Mouse (Mus musculus) heart, embryonic 13.5 days (tissue): ENCODE data around the gene Trpc7. TPM values are rescaled to one million over a fixed set of nuclear protein-coding genes. Genes with fewer than 3 reads are reported as not detected.

Experiments
- ATAC-seq: fragments of 200-750 bp; cut with Nextera tagmentation; 2 replicates; pipeline ENCODE4 v1.8.0; 2017; ENCODE audit warnings: moderate TSS enrichment; ENCODE audit not compliant: insufficient number of reproducible peaks, low FRiP score, low TSS enrichment; ENCODE audit errors: extremely low read depth
- H3K27ac ChIP-seq: fragments of 300-500 bp; sonication (generic); replicated peaks from 2 replicates; pipeline ENCODE4 v1.5.1; 2015; ENCODE audit warnings: moderate library complexity, mild to moderate bottlenecking, inconsistent platforms
- H3K27me3 ChIP-seq: fragments of 300-500 bp; sonication (generic); replicated peaks from 2 replicates; pipeline ENCODE4 v1.6.1; 2015; ENCODE audit warnings: mild to moderate bottlenecking, inconsistent platforms
- H3K36me3 ChIP-seq: fragments of 300-500 bp; sonication (generic); 2 replicates; pipeline ENCODE4 v1.6.1; 2015; ENCODE audit warnings: mild to moderate bottlenecking, inconsistent platforms
- H3K4me1 ChIP-seq: fragments of 300-500 bp; sonication (generic); 2 replicates; pipeline ENCODE4 v1.6.1; 2015; ENCODE audit warnings: inconsistent platforms
- H3K4me2 ChIP-seq: fragments of 300-500 bp; sonication (generic); 2 replicates; pipeline ENCODE4 v1.6.1; 2015; ENCODE audit warnings: inconsistent platforms, mild to moderate bottlenecking, moderate library complexity
- H3K4me3 ChIP-seq: fragments of 300-500 bp; sonication (generic); 2 replicates; pipeline ENCODE4 v1.5.1; 2015; ENCODE audit warnings: moderate library complexity, mild to moderate bottlenecking, inconsistent platforms
- H3K9ac ChIP-seq: fragments of 300-500 bp; sonication (generic); 2 replicates; pipeline ENCODE4 v1.6.1; 2015; ENCODE audit warnings: inconsistent platforms, mild to moderate bottlenecking, moderate library complexity
- H3K9me3 ChIP-seq: fragments of 300-500 bp; sonication (generic); 2 replicates; pipeline ENCODE4 v1.6.1; 2016; ENCODE audit warnings: inconsistent platforms
- WGBS: fragments of 180-500 bp; shearing (Covaris S2); methylation state at CpG from one replicate; pipeline ENCODE4 v1.1.7; 2015; ENCODE audit warnings: mixed read lengths; 5-methylcytosine and 5-hydroxymethylcytosine counted together
- polyA plus RNA-seq: library from polyadenylated mRNA; unstranded; fragments of >200 nt; fragmentation: Nextera tagmentation; extraction: Ambion mirVana; gene quantifications from 2 replicates; pipeline ENCODE4 v1.2.1, GENCODE M21; 2015

Gene Trpc7
- 0.04 and 0.05 TPM in 2 replicates for polyA plus RNA-seq

DNA sequence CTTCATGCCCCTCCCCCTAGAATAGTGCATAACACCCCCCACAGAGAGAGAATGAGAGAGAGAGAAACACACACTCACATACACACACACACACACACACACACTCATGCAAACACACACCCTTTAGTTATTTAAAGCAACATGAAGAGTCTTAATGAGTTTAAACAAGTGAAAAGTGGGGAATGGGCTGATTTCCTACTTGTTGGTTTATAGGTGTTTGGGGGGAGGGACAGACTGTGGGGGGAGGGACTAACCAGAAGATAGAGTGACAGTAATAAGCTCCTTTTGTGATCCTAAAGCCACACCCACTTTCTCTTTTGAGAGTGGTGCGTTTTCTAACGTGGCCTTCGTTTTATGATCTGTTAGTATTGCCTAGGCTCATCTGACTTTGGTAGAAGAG is at the start of gene Trpc7:
TSS of gene Trpc7 (minus strand) at position 101 of the 400 bp plus-strand sequence.
- H3K4me1 ChIP-seq: no peaks in the 10 kb centered on the region
- H3K36me3 ChIP-seq: no peaks in the 10 kb centered on the region
- no peak within 1 kb of the TSS for H3K27ac ChIP-seq
- H3K4me3 ChIP-seq: no peak within 1 kb of the TSS
- no peak within 1 kb of the TSS for H3K4me2 ChIP-seq
- H3K9ac ChIP-seq: no peak within 1 kb of the TSS
- WGBS: 62% methylated on average over 3 of the region's 3 CpGs
- H3K9me3 ChIP-seq: no peaks in the 10 kb centered on the region
- H3K27me3 ChIP-seq: peaks cover 18% of the 10 kb centered on the region
- no peak for ATAC-seq

DNA sequence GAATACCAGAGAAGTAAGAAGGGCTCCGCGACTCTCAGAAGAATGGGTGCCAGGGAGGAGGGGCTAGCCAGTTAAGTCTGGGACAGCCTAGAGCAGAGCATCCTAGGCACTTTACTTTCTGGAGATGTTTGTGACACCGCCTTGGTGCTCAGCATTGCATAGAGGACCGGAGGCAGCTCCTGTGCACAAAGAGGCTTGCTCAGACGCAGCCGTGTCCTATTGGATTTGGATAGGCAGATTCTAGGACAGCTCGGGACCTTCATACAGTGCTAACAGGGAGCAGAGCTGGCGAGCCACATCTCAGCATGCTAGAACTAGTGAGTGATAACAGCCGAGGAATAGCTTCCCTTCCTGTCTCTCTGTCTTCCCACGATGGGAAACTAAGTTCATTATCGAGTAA is 43.5 kb upstream of the Trpc7 start:
- Histone ChIP-seq H3K4me1 (no peaks in the 10 kb centered on the region), H3K9ac (no peak overlapping the region), H3K4me3 (no peak overlapping the region), H3K9me3 (no peaks in the 10 kb centered on the region), H3K27ac (no peak overlapping the region), H3K27me3 (no peaks in the 10 kb centered on the region; the same call in 1 of the 2 replicates), H3K4me2 (no peak overlapping the region), H3K36me3 (no peaks in the 10 kb centered on the region)
- no peak for ATAC-seq
- WGBS: 68% methylated on average over 11 of the region's 11 CpGs

DNA sequence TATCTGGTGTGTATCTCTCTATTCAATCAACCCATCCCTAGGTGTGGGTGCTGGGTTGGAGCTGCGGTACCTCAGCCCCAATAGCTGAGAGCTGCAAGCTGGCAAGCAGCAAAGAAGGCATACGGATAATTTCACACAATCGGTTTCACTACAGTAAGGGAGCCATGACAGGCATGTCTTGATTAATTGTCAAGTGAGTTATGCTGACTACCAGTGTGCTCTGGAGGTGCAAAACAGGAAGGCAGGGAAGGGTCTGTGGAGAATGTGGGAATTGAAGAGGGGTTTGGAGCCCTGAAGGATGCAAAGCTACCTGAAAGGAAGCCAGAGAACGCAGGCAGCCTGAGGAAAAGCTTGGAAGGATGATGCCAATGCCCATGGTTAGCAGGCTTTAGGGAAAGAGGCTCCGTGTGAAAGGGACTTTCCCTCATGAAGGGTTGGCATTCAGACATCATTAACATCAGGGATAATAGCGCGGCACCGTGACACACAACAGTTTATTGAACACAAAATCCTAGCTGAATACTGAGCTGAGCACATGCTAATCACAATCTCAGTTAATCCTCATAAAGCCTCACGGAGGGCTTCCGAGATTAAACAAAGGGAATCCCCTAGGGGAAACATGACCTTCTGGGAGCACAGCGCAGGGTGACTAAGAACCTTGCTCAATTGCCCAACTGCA is 38.2 kb upstream of the Trpc7 start:
- no peak overlapping the region for H3K4me2 ChIP-seq
- peaks cover 5% of the 10 kb centered on the region; the same call in 1 of the 2 replicates for H3K9me3 ChIP-seq
- H3K27me3 ChIP-seq: no peaks in the 10 kb centered on the region
- H3K9ac ChIP-seq: no peak overlapping the region
- H3K27ac ChIP-seq: no peak overlapping the region
- H3K4me1 ChIP-seq: no peaks in the 10 kb centered on the region
- ATAC-seq: no peak
- H3K4me3 ChIP-seq: no peak overlapping the region
- 72% methylated on average over 11 of the region's 11 CpGs for WGBS
- no peaks in the 10 kb centered on the region for H3K36me3 ChIP-seq

DNA sequence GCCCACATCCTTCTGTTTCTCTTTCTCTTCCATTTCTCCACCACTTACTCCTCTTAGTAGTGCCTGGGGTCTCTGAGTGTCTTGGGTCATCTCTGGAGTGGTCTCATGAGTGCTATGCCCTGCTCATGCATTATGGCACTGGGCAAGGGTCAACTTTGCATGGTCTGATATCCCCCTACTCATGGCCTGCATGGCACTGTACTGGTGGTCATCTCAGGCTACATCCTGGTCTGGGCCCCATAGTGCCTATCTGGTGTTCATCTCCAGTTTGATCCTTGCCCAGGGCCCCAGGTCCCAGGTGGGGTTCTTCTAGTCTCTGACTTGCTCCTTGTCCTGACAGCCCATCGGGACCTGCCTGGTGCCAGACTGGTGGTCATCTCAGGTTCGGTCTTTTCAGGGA is 34.6 kb upstream of the Trpc7 start:
- H3K4me1 ChIP-seq: no peaks in the 10 kb centered on the region
- no peak for ATAC-seq
- peaks cover 5% of the 10 kb centered on the region; the same call in 1 of the 2 replicates for H3K9me3 ChIP-seq
- H3K4me3 ChIP-seq: no peak overlapping the region
- no peak overlapping the region for H3K27ac ChIP-seq
- no peak overlapping the region for H3K4me2 ChIP-seq
- H3K9ac ChIP-seq: no peak overlapping the region
- no peaks in the 10 kb centered on the region for H3K36me3 ChIP-seq
- WGBS: 87% methylated on average over 2 of the region's 2 CpGs
- H3K27me3 ChIP-seq: no peaks in the 10 kb centered on the region

DNA sequence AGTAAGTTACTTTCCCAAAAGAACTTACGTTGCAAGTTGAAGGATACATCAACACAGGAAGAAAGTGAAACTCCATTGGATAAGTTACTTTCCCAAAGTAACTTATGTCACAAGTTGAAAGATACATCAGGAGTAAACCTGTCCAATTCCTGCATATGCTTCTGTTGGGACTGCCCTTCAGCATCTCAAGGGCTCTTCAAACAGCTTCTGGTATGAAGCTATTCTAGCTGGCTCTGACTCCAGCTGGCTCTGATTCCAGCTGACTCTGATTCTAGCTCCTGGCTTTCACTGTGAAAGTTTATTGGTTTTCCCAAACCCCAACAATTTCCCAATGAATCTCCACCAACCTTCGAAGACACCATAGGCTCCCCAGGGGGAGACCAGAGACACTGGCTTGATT is 27.2 kb upstream of the Trpc7 start:
- ATAC-seq: no peak
- 74% methylated on average over 2 of the region's 2 CpGs for WGBS
- no peaks in the 10 kb centered on the region for H3K27me3 ChIP-seq

DNA sequence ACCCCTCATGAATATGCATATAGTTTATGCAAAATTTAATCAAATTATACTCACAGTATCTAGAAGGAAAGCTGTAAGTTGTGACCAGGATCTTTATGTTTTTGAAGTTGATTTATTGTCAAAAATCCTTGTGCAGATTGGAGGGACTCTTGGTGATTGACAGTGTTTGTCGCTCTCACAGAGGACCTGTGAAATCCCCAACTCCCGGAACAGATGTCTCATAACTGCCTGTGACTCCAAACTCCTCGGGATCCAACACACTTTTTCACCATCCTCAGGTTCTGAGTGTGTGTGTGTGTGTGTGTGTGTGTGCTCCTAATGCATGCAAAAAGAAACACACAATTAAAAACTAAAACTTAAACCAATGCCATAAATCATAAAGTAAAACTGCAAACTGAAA is 25.5 kb upstream of the Trpc7 start:
- WGBS: 61% methylated on average over 3 of the region's 3 CpGs
- no peaks in the 10 kb centered on the region for H3K36me3 ChIP-seq
- no peak overlapping the region for H3K4me3 ChIP-seq
- no peak overlapping the region for H3K4me2 ChIP-seq
- H3K9me3 ChIP-seq: no peaks in the 10 kb centered on the region
- H3K27ac ChIP-seq: no peak overlapping the region
- no peaks in the 10 kb centered on the region for H3K4me1 ChIP-seq
- H3K27me3 ChIP-seq: no peaks in the 10 kb centered on the region
- ATAC-seq: no peak
- no peak overlapping the region for H3K9ac ChIP-seq

More for the DNA sequence above, 27.2 kb upstream of the Trpc7 start:
- Histone ChIP-seq H3K36me3 (no peaks in the 10 kb centered on the region), H3K4me1 (no peaks in the 10 kb centered on the region), H3K27ac (no peak overlapping the region), H3K9ac (no peak overlapping the region), H3K4me2 (no peak overlapping the region), H3K9me3 (no peaks in the 10 kb centered on the region), H3K4me3 (no peak overlapping the region)

DNA sequence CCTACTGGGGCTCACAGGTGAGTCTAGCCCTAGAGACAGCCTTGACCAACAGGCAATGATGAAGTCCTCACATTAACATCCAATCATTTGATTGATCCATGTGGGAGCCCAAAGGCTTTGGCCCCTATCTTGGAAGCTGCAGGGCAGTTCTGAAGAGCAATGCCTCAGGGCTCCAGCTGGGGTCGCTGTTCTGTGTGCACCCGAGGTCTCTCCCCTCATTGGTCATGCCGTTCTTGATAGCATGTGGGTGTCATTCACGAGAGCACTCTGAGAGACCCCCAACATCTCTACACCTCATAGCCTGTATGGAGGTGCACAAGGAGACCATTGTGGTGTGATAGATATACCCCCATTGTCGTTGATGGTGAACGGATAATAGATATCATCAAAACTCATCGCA is 18.9 kb upstream of the Trpc7 start:
- Histone ChIP-seq H3K36me3 (no peaks in the 10 kb centered on the region), H3K27me3 (no peaks in the 10 kb centered on the region), H3K27ac (no peak overlapping the region), H3K9ac (no peak overlapping the region), H3K9me3 (no peaks in the 10 kb centered on the region), H3K4me2 (no peak overlapping the region), H3K4me3 (no peak overlapping the region), H3K4me1 (peaks cover 4% of the 10 kb centered on the region; the same call in 1 of the 2 replicates)
- 75% methylated on average over 7 of the region's 7 CpGs for WGBS
- no peak for ATAC-seq

DNA sequence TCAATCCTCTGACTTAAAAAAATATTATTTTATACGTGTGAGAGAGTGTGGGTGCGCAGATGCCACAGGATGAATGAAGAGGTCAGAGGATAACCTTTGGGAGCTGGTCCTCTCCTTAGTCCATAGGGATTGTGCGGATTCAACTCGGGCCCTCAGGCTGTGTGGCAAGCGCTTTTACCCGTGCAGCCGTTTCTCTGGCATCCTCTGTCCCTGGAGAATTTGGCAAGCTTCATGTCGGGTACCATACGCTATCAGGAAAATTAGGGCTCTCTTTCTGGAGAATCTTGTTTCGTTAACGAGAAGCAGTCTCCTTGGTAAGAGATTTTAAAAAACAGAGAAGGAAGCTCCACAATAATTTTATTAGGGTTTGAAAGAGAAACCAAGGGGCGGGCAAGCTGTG is 15.3 kb upstream of the Trpc7 start:
- WGBS: 78% methylated on average over 12 of the region's 12 CpGs
- Histone ChIP-seq H3K9me3 (no peaks in the 10 kb centered on the region), H3K4me3 (no peak overlapping the region), H3K9ac (no peak overlapping the region), H3K27ac (no peak overlapping the region), H3K4me2 (no peak overlapping the region), H3K4me1 (peaks cover 6% of the 10 kb centered on the region; the same call in 1 of the 2 replicates), H3K36me3 (no peaks in the 10 kb centered on the region), H3K27me3 (no peaks in the 10 kb centered on the region)
- ATAC-seq: no peak

DNA sequence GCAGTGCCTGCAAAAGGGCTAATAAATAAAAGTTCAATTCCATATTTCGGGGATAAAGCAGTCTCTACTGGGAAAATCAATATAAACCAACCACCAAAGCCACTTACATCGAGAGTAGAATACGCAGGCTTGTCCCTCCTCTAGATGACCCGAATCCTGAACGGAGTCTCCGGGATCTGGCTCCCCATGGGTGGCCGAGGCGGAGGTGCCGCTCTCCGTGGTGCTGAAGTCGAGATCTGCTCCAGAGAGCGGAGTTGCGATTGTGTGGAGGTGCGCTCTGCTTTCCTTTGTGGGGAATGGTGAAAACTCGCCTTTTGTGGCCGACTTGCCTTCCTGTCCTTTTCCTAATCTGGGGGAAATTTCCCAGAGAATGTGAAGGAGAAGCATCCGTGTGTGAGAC is 407 bp downstream of the Trpc7 start:
- no peak overlapping the region for H3K9ac ChIP-seq
- H3K9me3 ChIP-seq: no peaks in the 10 kb centered on the region
- WGBS: 2% methylated on average over 17 of the region's 17 CpGs
- H3K4me2 ChIP-seq: no peak overlapping the region
- H3K27ac ChIP-seq: no peak overlapping the region
- no peaks in the 10 kb centered on the region for H3K4me1 ChIP-seq
- H3K4me3 ChIP-seq: no peak overlapping the region
- H3K27me3 ChIP-seq: peaks cover 18% of the 10 kb centered on the region
- no peaks in the 10 kb centered on the region for H3K36me3 ChIP-seq
- no peak for ATAC-seq

DNA sequence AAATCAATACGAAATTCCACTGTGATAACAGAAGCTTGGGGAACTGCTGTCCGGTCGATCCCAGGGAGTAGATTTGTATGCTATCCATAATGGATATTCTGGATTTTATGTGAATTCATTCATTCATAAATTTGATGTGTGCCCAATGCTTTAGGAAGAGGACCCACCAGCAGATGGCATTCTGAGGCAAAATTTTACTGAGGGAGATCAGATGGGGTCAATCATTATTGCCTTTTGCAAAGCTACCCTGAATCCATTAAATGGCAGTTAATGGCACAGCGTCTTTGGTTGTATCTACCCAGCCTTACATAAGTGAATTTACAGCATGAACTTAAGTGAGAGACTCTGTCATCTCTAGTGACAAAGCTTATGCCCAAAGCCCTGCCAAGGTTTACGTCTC is 1.2 kb downstream of the Trpc7 start:
- Histone ChIP-seq H3K4me2 (no peak overlapping the region), H3K4me3 (no peak overlapping the region), H3K4me1 (no peaks in the 10 kb centered on the region), H3K36me3 (no peaks in the 10 kb centered on the region), H3K9me3 (no peaks in the 10 kb centered on the region), H3K27ac (no peak overlapping the region), H3K9ac (no peak overlapping the region), H3K27me3 (peaks cover 18% of the 10 kb centered on the region)
- ATAC-seq: no peak
- 69% methylated on average over 5 of the region's 5 CpGs for WGBS

DNA sequence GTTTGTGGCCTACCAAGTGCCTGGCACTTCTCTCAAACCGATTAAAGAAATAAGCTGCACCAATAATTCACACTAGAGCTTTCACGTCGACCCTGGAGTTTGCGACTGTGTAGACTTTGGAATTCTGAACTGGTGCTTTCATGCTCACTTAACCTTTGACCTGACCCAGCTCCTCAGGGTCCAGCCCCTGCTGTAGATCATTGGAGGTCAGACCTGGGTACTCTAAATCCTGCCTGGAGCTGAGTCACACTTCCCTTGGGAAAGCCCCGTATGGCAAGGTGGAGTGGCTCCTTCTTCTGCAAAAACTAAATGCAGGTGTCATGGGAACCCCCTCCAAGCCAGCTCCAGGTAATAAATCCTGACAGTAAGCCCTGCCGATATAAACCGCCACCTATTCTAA is 5.9 kb downstream of the Trpc7 start:
- 76% methylated on average over 7 of the region's 7 CpGs for WGBS
- H3K4me3 ChIP-seq: no peak overlapping the region
- no peak overlapping the region for H3K9ac ChIP-seq
- H3K4me2 ChIP-seq: no peak overlapping the region
- no peak overlapping the region for H3K27ac ChIP-seq
- H3K4me1 ChIP-seq: no peaks in the 10 kb centered on the region
- H3K36me3 ChIP-seq: no peaks in the 10 kb centered on the region
- no peaks in the 10 kb centered on the region for H3K9me3 ChIP-seq
- H3K27me3 ChIP-seq: peaks cover 9% of the 10 kb centered on the region; the same call in 1 of the 2 replicates
- ATAC-seq: no peak

DNA sequence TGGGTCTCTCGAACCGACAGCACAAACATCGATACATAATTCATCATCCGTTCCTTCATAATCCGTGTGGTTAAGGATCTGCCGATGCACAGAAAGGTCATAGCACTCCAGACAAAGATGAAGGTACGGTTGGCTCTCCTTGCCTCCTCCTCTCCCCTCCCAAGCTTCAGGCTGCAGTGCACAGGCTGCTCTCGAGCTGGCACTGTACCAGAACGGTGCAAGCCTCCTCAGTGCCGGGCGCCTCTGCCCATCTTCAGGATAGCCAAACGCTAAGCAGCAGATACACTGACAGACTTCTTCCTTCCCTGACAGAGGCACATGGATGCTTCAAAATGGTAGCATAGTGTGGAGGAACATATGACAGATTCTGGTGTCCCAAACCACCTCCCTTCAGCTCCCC is 12.9 kb downstream of the Trpc7 start:
- no peak overlapping the region for H3K9ac ChIP-seq
- H3K4me3 ChIP-seq: no peak overlapping the region
- no peaks in the 10 kb centered on the region for H3K36me3 ChIP-seq
- no peaks in the 10 kb centered on the region for H3K4me1 ChIP-seq
- 85% methylated on average over 12 of the region's 12 CpGs for WGBS
- H3K27ac ChIP-seq: no peak overlapping the region
- peaks cover 7% of the 10 kb centered on the region; the same call in 1 of the 2 replicates for H3K27me3 ChIP-seq
- ATAC-seq: no peak
- no peak overlapping the region for H3K4me2 ChIP-seq
- H3K9me3 ChIP-seq: no peaks in the 10 kb centered on the region
